ENCODE assay signal across 14 mouse cellular contexts in the genomic region with DNA sequence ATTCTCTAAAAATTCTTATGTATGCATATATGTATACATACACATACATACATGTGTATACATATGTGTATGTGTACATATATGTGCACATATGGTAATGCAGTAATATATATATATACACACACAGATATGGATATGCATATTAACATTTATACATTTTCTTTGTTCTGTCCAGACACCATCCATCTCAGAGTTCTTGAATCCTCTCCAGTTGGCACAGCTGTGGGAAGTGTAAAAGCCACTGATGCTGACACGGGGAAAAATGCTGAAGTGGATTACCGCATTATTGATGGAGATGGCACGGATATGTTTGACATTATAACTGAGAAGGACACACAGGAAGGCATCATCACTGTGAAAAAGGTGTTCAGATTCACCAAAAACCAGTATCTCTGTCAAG.
"Had no signal": no experiment of that assay in that cellular context is flagged by ENCODE, and none has a peak within 500 bp of the region (broad histone marks: within the 10 kb centered on the region; RNA-seq: fewer than 3 reads in every experiment).

No protein-coding gene starts in this region.

- H3K4me2 ChIP-seq: limb, embryonic 15.5 days; liver, embryonic 12.5 days; lung, embryonic 14.5 days; stomach, embryonic 15.5 days had no signal

- H3K27me3 ChIP-seq: limb, embryonic 15.5 days; liver, embryonic 12.5 days; stomach, embryonic 15.5 days had no signal

- H3K9ac ChIP-seq: limb, embryonic 15.5 days; liver, embryonic 12.5 days; lung, embryonic 14.5 days; stomach, embryonic 15.5 days had no signal

- H3K4me3 ChIP-seq: left cerebral cortex, adult 2 months; limb, embryonic 15.5 days; liver, embryonic 12.5 days; midbrain, embryonic 10.5 days; stomach, embryonic 15.5 days had no signal

- DNase-seq: kidney, adult 18-20 months; kidney, postnatal 10 days; lung, embryonic 14.5 days; lung, postnatal 10 days; lung, postnatal 4 days; right cerebral cortex, postnatal 14 days; thymus, adult 2 months; thymus, postnatal 25 days had no signal

- ATAC-seq: liver, embryonic 12.5 days; midbrain, embryonic 16.5 days had no signal

- H3K36me3 ChIP-seq: limb, embryonic 15.5 days; liver, embryonic 12.5 days; midbrain, embryonic 10.5 days; stomach, embryonic 15.5 days had no signal

- H3K27ac ChIP-seq: left cerebral cortex, adult 2 months; limb, embryonic 15.5 days; liver, embryonic 12.5 days; midbrain, embryonic 10.5 days; stomach, embryonic 15.5 days had no signal

- H3K4me1 ChIP-seq: limb, embryonic 15.5 days; liver, embryonic 12.5 days; midbrain, embryonic 10.5 days; stomach, embryonic 15.5 days had no signal

- H3K9me3 ChIP-seq: limb, embryonic 15.5 days; liver, embryonic 12.5 days; midbrain, embryonic 10.5 days; stomach, embryonic 15.5 days had no signal
